In the genomic region with DNA sequence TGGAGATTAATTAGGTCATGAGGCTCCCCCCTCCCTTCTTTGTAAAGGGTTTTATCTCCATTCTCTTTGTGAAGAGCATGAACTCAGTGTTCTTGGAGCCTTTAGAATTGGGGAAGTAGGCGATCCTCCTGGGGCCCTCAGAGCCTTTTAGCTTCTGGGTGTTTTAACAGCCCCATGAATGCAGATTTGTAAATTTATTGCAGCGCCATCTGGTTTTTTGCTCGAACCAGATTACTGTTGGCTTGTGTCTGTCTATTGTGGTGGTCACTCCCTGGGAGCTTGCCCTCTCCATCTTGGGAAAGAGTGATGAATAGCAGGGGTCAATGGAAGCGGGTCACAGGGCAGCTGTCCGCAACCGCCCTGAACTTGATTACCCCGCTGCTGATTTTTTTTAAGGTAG, we compare ENCODE assay signal across 13 mouse cellular contexts.
DNase-seq lines count a peak whose midpoint lies in the region; ATAC-seq lines count a peak whose summit lies in the region.
"Had no signal": no experiment of that assay in that cellular context is flagged by ENCODE, and none has a peak within 500 bp of the region (broad histone marks: within the 10 kb centered on the region; RNA-seq: fewer than 3 reads in every experiment).

No protein-coding gene starts in this region.

- H3K36me3 ChIP-seq in hindbrain, embryonic 11.5 days (ENCODE audit: control insufficient read depth, insufficient read depth, low read length), result no peaks in the 10 kb centered on the region
- H3K36me3 ChIP-seq in hindbrain, embryonic 13.5 days, result no peaks in the 10 kb centered on the region; the same call in 1 of the 2 replicates
- H3K36me3 ChIP-seq in neural tube, embryonic 15.5 days, result no peaks in the 10 kb centered on the region

- H3K9me3 ChIP-seq in hindbrain, embryonic 11.5 days (ENCODE audit: control insufficient read depth, low read length), result no peaks in the 10 kb centered on the region
- no peaks in the 10 kb centered on the region for H3K9me3 ChIP-seq in hindbrain, embryonic 13.5 days
- H3K9me3 ChIP-seq in neural tube, embryonic 15.5 days (replicated peaks), result no peaks in the 10 kb centered on the region

- ATAC-seq in cerebellum, adult (ENCODE audit: insufficient number of reproducible peaks, low FRiP score, low TSS enrichment), result no peak
- ATAC-seq in hindbrain, embryonic 11.5 days (ENCODE audit: low FRiP score), result peak; percentile 54; the same call in 1 of the 2 replicates
- ATAC-seq in hindbrain, embryonic 13.5 days (ENCODE audit: low FRiP score), result no peak
- no peak for ATAC-seq in neural tube, embryonic 15.5 days (ENCODE audit: low FRiP score)
- ATAC-seq: intestine, postnatal 0 days had no signal

- WGBS in hindbrain, embryonic 11.5 days, result 8% methylated on average over 7 of the region's 7 CpGs
- 12% methylated on average over 7 of the region's 7 CpGs for WGBS in hindbrain, embryonic 13.5 days
- WGBS in neural tube, embryonic 15.5 days, result 19% methylated on average over 7 of the region's 7 CpGs

- peaks cover 10% of the 10 kb centered on the region for H3K27me3 ChIP-seq in hindbrain, embryonic 11.5 days (ENCODE audit: control insufficient read depth, insufficient read depth, low read length)
- peaks cover 25% of the 10 kb centered on the region for H3K27me3 ChIP-seq in hindbrain, embryonic 13.5 days
- H3K27me3 ChIP-seq in neural tube, embryonic 15.5 days (replicated peaks), result no peaks in the 10 kb centered on the region

- no peak overlapping the region for H3K4me2 ChIP-seq in hindbrain, embryonic 11.5 days (replicated peaks; ENCODE audit: low read depth, low read length)
- H3K4me2 ChIP-seq in hindbrain, embryonic 13.5 days, result no peak overlapping the region
- no peak overlapping the region for H3K4me2 ChIP-seq in neural tube, embryonic 15.5 days

- no peak overlapping the region for H3K4me3 ChIP-seq in hindbrain, embryonic 11.5 days (ENCODE audit: low read depth, low read length)
- no peak overlapping the region for H3K4me3 ChIP-seq in hindbrain, embryonic 13.5 days
- H3K4me3 ChIP-seq in neural tube, embryonic 15.5 days (replicated peaks), result no peak overlapping the region
- H3K4me3 ChIP-seq: myocyte had no signal

- H3K27ac ChIP-seq in hindbrain, embryonic 11.5 days (ENCODE audit: low read depth, low read length), result peak overlapping the region; percentile 25; the same call in 1 of the 2 replicates
- H3K27ac ChIP-seq in hindbrain, embryonic 13.5 days, result no peak overlapping the region
- no peak overlapping the region for H3K27ac ChIP-seq in neural tube, embryonic 15.5 days (replicated peaks)

- DNase-seq in cerebellum, postnatal 10 days, result peak; percentile 23 to 31
- peak; percentile 48 for DNase-seq in hindbrain, embryonic 11.5 days (ENCODE audit: low spot score)
- peak; percentile 74 for DNase-seq in neural tube, embryonic 10.5 days (ENCODE audit: extremely low spot score, low spot score)
- DNase-seq in frontal cortex, postnatal 36 days (ENCODE audit: low spot score in 2 of 2), result no peak
- no peak for DNase-seq in right cerebral cortex, postnatal 25 days
- DNase-seq: cerebellum, adult 18-20 months; gastrocnemius, postnatal 10 days; lung, adult 2 months had no signal

- no peak overlapping the region for H3K9ac ChIP-seq in hindbrain, embryonic 11.5 days (ENCODE audit: low read depth, low read length)
- H3K9ac ChIP-seq in hindbrain, embryonic 13.5 days, result no peak overlapping the region
- H3K9ac ChIP-seq in neural tube, embryonic 15.5 days (replicated peaks), result no peak overlapping the region

- H3K4me1 ChIP-seq in hindbrain, embryonic 11.5 days (replicated peaks; ENCODE audit: control insufficient read depth, insufficient read depth, low read length), result peaks cover 8% of the 10 kb centered on the region
- peaks cover 26% of the 10 kb centered on the region for H3K4me1 ChIP-seq in hindbrain, embryonic 13.5 days (replicated peaks)
- peaks cover 22% of the 10 kb centered on the region for H3K4me1 ChIP-seq in neural tube, embryonic 15.5 days

Comparison
In these comparisons a context has a peak if more than half of its experiments do, and no peak if none do; other contexts are left out.
1. DNase-seq: peak in cerebellum, postnatal 10 days (2 of 2), hindbrain, embryonic 11.5 days (single experiment) and neural tube, embryonic 10.5 days (single experiment); none in frontal cortex, postnatal 36 days (0 of 2) and right cerebral cortex, postnatal 25 days (single experiment).